Mouse (Mus musculus) forebrain, embryonic 11.5 days (tissue): ENCODE data around the gene Gkn1. TPM values are rescaled to one million over a fixed set of nuclear protein-coding genes. Genes with fewer than 3 reads are reported as not detected.

Source experiments
- ATAC-seq: fragments of 200-750 bp; cut with Nextera tagmentation; replicated peaks from 2 replicates; pipeline ENCODE4 v1.8.0; 2017; ENCODE audit warnings: moderate TSS enrichment; ENCODE audit not compliant: low FRiP score
- DNase-seq: peaks from one replicate; pipeline ENCODE4 v3.0.0-alpha.2; 2017; ENCODE audit warnings: low spot score
- H3K27ac ChIP-seq: fragments of 300-500 bp; sonication (generic); 2 replicates; pipeline ENCODE4 v1.5.1; 2014; ENCODE audit warnings: low read depth, low read length
- H3K27me3 ChIP-seq: fragments of 300-500 bp; sonication (generic); 2 replicates; pipeline ENCODE4 v1.6.1; 2014; ENCODE audit warnings: mild to moderate bottlenecking, low read length, mixed read lengths; ENCODE audit not compliant: control insufficient read depth, insufficient read depth
- H3K36me3 ChIP-seq: fragments of 300-500 bp; sonication (generic); 2 replicates; pipeline ENCODE4 v1.6.1; 2014; ENCODE audit warnings: mild to moderate bottlenecking, low read length, moderate library complexity, mixed read lengths; ENCODE audit not compliant: control insufficient read depth, insufficient read depth
- H3K4me1 ChIP-seq: fragments of 300-500 bp; sonication (generic); replicated peaks from 2 replicates; pipeline ENCODE4 v1.6.1; 2014; ENCODE audit warnings: low read length, mixed read lengths; ENCODE audit not compliant: control insufficient read depth, insufficient read depth
- H3K4me2 ChIP-seq: fragments of 300-500 bp; sonication (generic); 2 replicates; pipeline ENCODE4 v1.6.1; 2014; ENCODE audit warnings: low read depth, mild to moderate bottlenecking, low read length, moderate library complexity, mixed read lengths; ENCODE audit not compliant: severe bottlenecking
- H3K4me3 ChIP-seq: fragments of 300-500 bp; sonication (generic); 2 replicates; pipeline ENCODE4 v1.5.1; 2014; ENCODE audit warnings: low read depth, low read length
- H3K9ac ChIP-seq: fragments of 300-500 bp; sonication (generic); 2 replicates; pipeline ENCODE4 v1.6.1; 2014; ENCODE audit warnings: low read length
- H3K9me3 ChIP-seq: fragments of 300-500 bp; sonication (generic); 2 replicates; pipeline ENCODE4 v1.6.1; 2016; ENCODE audit warnings: low read length, mixed read lengths; ENCODE audit not compliant: control insufficient read depth
- WGBS: fragments of 180-500 bp; shearing (Covaris S2); extraction: QIAGEN DNeasy Blood & Tissue Kit; methylation state at CpG from one replicate; pipeline ENCODE4 v1.1.7; 2014; 5-methylcytosine and 5-hydroxymethylcytosine counted together
- polyA plus RNA-seq: library from polyadenylated mRNA; unstranded; fragments of >200 nt; fragmentation: Nextera tagmentation; extraction: Ambion mirVana; gene quantifications from 2 replicates; pipeline ENCODE4 v1.2.1, GENCODE M21; 2014

The Gkn1 gene
- polyA plus RNA-seq, 1 experiment from 2014 or later: not detected

DNA sequence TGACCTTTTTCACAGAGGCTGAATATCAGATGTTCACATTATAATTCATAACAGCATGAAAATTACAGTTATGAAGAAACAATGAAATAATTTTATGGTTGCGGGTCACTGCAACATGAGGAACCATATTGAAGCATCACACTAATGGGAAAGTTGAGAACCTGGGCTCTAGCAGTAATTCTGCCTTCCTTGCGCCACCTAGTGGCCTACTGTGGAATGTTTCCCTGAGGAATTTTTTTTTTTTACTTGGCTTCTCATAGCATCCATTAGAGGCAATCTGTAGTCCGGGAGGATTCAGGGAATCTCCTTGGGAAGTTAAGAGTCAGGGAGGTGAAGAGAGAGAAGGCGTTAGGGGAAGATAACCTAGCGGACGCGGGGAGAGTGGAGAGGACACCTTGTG lies 35.5 kb upstream of the Gkn1 start:
- H3K4me1 ChIP-seq: peaks cover 3% of the 10 kb centered on the region; the same call in 1 of the 2 replicates
- no peaks in the 10 kb centered on the region for H3K9me3 ChIP-seq
- WGBS: 16% methylated on average over 7 of the region's 7 CpGs
- no peaks in the 10 kb centered on the region for H3K36me3 ChIP-seq
- DNase-seq: peak; percentile 79
- no peak overlapping the region for H3K4me2 ChIP-seq
- no peak overlapping the region for H3K4me3 ChIP-seq
- ATAC-seq: no peak
- no peak overlapping the region for H3K9ac ChIP-seq
- H3K27me3 ChIP-seq: no peaks in the 10 kb centered on the region
- no peak overlapping the region for H3K27ac ChIP-seq

DNA sequence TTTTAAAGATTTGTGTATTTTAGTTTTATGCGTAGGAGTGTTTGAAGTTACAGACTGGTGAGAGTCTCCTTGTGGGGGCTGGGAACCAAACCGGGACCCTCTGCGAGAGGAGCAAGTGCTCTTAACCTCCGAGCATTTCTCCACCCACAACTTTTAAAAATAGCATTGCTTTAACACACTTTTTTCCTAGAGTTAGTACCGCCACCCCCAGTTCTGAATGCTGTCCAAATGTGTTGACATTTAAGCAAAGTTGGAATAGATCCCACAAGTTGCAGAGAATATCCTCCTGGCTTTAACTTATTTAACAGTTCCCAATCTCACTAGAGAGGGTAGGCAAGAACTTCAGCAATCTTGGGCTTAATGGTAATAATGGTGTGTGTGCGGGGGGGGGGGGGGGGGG lies 34.0 kb upstream of the Gkn1 start:
- ATAC-seq: no peak
- no peaks in the 10 kb centered on the region for H3K27me3 ChIP-seq
- WGBS: 54% methylated on average over 5 of the region's 6 CpGs
- no peak overlapping the region for H3K4me3 ChIP-seq
- H3K4me1 ChIP-seq: peaks cover 3% of the 10 kb centered on the region; the same call in 1 of the 2 replicates
- no peaks in the 10 kb centered on the region for H3K9me3 ChIP-seq
- H3K27ac ChIP-seq: no peak overlapping the region
- H3K36me3 ChIP-seq: no peaks in the 10 kb centered on the region
- DNase-seq: no peak
- H3K9ac ChIP-seq: no peak overlapping the region
- no peak overlapping the region for H3K4me2 ChIP-seq

DNA sequence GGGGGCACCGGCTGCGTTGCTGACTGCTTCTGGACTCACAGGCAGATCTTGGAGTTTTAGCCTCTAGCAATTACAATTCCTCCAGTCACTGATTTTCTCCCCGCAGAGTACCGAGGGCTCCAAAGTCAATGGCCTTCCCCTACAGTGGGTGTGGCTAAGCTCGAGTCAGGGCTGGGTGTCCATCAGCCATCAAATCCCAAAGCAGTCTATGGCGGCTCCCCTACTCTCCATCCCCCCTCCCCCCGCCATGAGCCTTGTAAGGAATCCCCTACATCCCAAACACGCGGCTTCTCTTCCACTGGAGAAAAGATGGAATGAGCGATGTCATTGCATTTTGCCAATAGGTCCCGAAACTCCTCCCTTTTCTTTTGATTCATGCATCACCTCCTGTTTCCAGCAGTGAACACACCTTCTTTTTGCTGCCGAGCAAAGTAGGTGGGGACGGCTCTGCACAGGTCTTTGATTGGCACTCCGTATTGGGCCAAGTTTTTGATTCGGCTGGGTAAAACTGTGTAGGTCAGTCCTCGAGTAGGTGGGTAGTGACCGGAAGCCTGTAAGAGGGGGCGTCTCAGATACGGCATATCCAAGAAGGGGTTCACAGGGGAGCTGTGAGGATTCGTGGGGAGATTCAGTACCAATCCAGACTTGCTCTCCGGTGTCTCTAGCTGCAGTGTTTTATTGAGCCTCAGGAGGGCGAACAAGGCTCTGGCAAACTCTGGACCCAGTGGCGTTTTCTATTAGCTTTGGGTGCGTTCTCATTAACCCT lies 33.4 kb upstream of the Gkn1 start:
- 7% methylated on average over 24 of the region's 24 CpGs for WGBS
- H3K4me1 ChIP-seq: peaks cover 3% of the 10 kb centered on the region; the same call in 1 of the 2 replicates
- no peak overlapping the region for H3K27ac ChIP-seq
- DNase-seq (no peak), ATAC-seq (no peak; the same call in 1 of the 2 replicates)
- no peaks in the 10 kb centered on the region for H3K9me3 ChIP-seq
- H3K36me3 ChIP-seq: no peaks in the 10 kb centered on the region
- peak overlapping the region; percentile 14; the same call in 1 of the 2 replicates for H3K9ac ChIP-seq
- H3K4me2 ChIP-seq: peak overlapping the region; percentile 62
- no peaks in the 10 kb centered on the region for H3K27me3 ChIP-seq
- H3K4me3 ChIP-seq: peak overlapping the region; percentile 28

DNA sequence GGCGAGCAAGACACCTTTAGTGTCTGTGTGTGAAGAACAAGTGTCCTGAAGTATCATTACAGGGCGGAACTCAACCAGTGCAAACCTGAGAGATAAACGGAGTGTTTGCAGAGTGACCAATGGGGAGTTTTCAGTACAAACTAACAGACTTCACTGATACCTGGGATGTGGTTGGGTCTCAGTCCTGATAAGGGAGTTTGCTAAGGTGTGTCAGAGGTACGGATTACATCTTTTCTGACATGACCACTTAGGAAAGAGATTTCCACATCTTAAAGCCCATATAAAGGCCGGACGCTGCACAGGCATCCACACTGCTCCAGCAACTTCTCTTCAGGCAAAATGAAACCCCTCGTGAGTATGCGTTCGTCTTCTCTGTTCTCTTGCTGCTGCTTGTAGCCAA lies 22.3 kb upstream of the Gkn1 start, which contains the start of gene Gkn2:
Gkn2 (plus strand) TSS at position 301 of the 400 bp plus-strand sequence.
- no peaks in the 10 kb centered on the region for H3K36me3 ChIP-seq
- H3K4me2 ChIP-seq: no peak within 1 kb of the TSS
- DNase-seq (no peak), ATAC-seq (no peak)
- no peak within 1 kb of the TSS for H3K4me3 ChIP-seq
- no peaks in the 10 kb centered on the region for H3K27me3 ChIP-seq
- H3K9ac ChIP-seq: no peak within 1 kb of the TSS
- H3K4me1 ChIP-seq: no peaks in the 10 kb centered on the region
- no peaks in the 10 kb centered on the region for H3K9me3 ChIP-seq
- H3K27ac ChIP-seq: no peak within 1 kb of the TSS
- 91% methylated on average over 9 of the region's 9 CpGs for WGBS

DNA sequence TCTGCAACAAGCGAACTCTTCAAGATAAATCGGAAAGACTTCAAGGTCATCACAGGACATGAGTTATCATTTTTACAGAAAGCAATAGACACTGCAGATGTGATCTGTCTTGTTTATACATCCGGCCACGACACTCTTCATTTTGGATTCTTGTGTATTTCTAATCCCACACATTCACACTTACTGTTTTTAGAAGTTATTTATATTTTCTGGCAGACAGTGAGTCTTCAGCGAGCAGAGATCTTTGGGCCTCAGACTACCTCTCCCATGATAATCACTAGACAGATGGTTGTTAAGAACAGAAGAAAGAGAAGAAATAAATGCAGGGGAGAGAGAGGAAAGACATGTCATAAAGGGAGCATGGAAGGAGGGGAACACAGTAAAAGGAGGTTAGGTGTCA lies 18.5 kb upstream of the Gkn1 start:
- H3K27ac ChIP-seq: no peak overlapping the region
- no peak overlapping the region for H3K4me2 ChIP-seq
- WGBS: 91% methylated on average over 5 of the region's 5 CpGs
- DNase-seq (no peak), ATAC-seq (no peak)
- no peak overlapping the region for H3K9ac ChIP-seq
- no peaks in the 10 kb centered on the region for H3K4me1 ChIP-seq
- no peaks in the 10 kb centered on the region for H3K9me3 ChIP-seq
- H3K27me3 ChIP-seq: no peaks in the 10 kb centered on the region
- no peak overlapping the region for H3K4me3 ChIP-seq
- H3K36me3 ChIP-seq: no peaks in the 10 kb centered on the region

DNA sequence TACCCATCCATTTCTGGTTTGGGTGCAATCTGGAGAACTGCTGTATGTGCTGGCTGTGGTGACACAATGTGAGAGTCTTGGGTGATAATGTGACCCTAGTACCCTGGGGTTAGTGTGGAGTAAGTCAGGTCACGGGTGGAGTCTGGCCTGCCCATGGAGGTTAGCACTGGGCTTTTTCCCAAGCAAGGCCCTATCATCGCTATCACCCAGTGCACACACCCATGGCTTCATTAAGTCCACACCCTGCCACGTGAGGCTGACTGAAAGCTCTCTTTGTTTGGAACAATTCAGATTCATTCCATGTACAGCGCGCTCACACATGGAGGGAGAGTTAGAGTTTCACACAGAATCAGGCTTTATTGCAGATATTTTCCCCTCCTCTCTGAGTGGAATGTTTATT lies 3.7 kb upstream of the Gkn1 start:
- WGBS: 70% methylated on average over 5 of the region's 5 CpGs
- ATAC-seq (no peak), DNase-seq (no peak)

DNA sequence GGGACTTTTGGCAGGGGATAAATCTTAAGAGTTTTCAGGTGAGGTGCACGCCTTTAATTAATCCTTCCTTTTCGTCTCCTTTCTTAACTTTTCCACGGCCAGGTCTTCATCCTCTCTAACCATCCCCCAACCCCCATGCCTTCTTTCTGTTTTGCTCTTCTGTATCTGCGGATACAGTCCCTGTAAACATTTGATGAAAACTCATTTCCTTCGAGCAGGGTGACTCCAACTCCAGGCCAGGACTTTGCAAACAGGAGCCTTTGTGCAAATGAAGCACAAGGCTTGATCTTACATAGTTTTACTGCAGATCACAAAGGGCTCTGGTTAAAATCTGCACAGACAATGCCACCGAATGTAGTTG lies 14.8 kb downstream of the Gkn1 start:
- H3K4me2 ChIP-seq: no peak overlapping the region
- DNase-seq: no peak
- H3K4me1 ChIP-seq: peaks cover 6% of the 10 kb centered on the region; the same call in 1 of the 2 replicates
- WGBS: 34% methylated on average over 6 of the region's 6 CpGs
- no peak overlapping the region for H3K9ac ChIP-seq
- no peak for ATAC-seq
- no peak overlapping the region for H3K27ac ChIP-seq
- peak overlapping the region; percentile 59; the same call in 1 of the 2 replicates for H3K4me3 ChIP-seq
- no peaks in the 10 kb centered on the region for H3K36me3 ChIP-seq
- H3K27me3 ChIP-seq: no peaks in the 10 kb centered on the region
- no peaks in the 10 kb centered on the region for H3K9me3 ChIP-seq

More for the DNA sequence above, 3.7 kb upstream of the Gkn1 start:
- Histone ChIP-seq H3K9me3 (no peaks in the 10 kb centered on the region), H3K9ac (no peak overlapping the region), H3K4me1 (no peaks in the 10 kb centered on the region), H3K4me2 (no peak overlapping the region), H3K36me3 (no peaks in the 10 kb centered on the region), H3K27ac (no peak overlapping the region), H3K4me3 (no peak overlapping the region), H3K27me3 (no peaks in the 10 kb centered on the region)

DNA sequence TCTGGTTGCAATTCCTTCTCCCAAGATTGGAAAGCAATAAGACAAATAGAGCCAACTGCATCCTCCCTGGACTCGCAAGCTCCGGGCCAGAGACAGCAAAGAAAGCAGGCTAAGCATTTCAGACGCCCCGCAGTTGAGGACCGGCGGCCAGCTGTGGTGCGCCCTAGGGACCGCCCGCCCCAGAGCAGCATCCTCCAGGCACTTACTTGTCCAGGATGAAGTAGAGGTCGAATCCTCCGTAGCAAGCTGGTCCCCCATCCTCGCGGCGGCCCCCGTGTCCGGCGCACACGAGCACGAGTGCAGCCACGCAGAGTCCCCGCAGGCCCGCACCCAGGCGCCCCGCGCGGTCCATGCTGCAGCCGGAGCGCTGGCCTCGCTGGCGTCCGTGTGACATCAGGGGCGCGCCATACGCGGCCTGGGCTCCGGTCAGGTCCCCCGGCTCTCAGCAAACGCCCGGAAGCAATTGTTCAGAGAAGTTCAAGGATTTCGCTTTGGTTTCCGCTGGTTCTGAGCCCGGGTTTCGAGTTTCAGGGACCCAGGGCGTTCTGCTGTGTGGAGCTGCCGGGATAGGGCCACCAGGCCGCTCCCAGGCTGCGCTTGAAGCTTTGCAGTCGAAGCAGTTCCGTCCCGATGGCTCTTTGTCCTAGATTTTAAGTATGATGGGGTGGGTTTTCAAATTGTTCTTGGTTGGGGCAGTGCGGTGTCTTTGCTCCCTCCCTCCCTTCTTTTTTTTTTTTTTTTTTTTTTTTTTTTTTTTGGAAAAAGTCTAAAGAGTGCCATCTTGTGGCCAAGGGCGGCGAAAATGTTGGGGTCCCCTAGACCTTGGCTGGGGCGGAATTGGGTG lies 15.4 kb downstream of the Gkn1 start, which contains the start of gene Antxr1:
Antxr1 (minus strand) TSS at position 731 of the 844 bp plus-strand sequence.
- peak; percentile 80 for DNase-seq
- peak within 1 kb of the TSS; percentile 72 for H3K9ac ChIP-seq
- 0% methylated on average over 54 of the region's 54 CpGs for WGBS

More for the DNA sequence above, 15.4 kb downstream of the Gkn1 start, which contains the start of gene Antxr1:
- Histone ChIP-seq H3K9me3 (no peaks in the 10 kb centered on the region), H3K4me2 (peak within 1 kb of the TSS; percentile 65), H3K4me1 (peaks cover 6% of the 10 kb centered on the region; the same call in 1 of the 2 replicates), H3K36me3 (no peaks in the 10 kb centered on the region), H3K27ac (peak within 1 kb of the TSS; percentile 19; the same call in 1 of the 2 replicates), H3K27me3 (no peaks in the 10 kb centered on the region), H3K4me3 (peak within 1 kb of the TSS; percentile 59)
- ATAC-seq: peak; percentile 72
